In the genomic region with DNA sequence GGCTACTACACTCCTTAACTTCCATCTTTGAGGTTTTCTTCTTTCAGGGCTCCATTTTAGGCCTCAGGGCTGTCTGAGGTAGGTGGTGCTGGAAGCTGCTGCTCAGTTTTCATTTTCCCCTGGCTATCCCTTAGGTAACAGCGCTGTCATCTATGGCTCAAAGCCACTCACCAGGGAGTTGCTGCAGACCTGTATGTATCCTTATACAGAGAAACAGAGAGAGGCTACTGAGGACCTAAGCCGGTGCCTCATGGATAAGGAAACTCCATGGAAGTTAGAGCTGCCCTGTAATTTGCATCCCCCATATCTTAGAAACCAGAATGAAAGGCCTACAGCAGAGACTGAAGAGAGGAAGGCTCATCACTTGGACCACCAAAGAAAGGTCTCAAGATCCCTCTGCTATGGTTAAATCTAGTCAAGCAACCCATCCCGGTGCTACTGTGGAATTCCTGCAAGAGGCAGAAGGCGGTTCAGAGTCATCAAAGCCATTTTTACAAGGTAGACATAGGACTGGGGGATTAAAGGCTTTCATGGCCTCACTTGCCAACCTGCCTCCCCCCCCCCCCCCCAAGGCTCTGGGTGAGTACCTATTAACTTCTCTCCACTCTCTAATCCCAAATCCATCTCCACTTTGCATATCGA, we compare ENCODE assay signal across 8 mouse cellular contexts. TPM values are rescaled to one million over a fixed set of nuclear protein-coding genes. Genes with fewer than 3 reads are reported as not detected.
DNase-seq lines count a peak whose midpoint lies in the region; ATAC-seq and TF ChIP-seq lines count a peak whose summit lies in the region.

No protein-coding gene starts in this region.

- no peak for TF ChIP-seq CTCF in layer of hippocampus, adult 2 months (conservative IDR thresholded peaks at IDR 0.05)

- DNase-seq in layer of hippocampus, adult 2 months (ENCODE audit: low spot score in 2 of 2), result peak in 1 of 2 experiments; percentile 9
- no peak for DNase-seq in layer of hippocampus, adult 18-20 months (ENCODE audit: low spot score in 2 of 2)
- DNase-seq in embryonic facial prominence, embryonic 14.5 days (ENCODE audit: low spot score), result no peak
- DNase-seq in adrenal gland, postnatal 36 days, result no peak
- no peak for DNase-seq in gastrocnemius, postnatal 10 days

- H3K4me3 ChIP-seq in layer of hippocampus, adult 2 months, result peak overlapping the region; percentile 84
- peak overlapping the region; percentile 81 for H3K4me3 ChIP-seq in embryonic facial prominence, embryonic 14.5 days (ENCODE audit: low read depth, low read length)
- peak overlapping the region; percentile 80 for H3K4me3 ChIP-seq in intestine, embryonic 16.5 days (ENCODE audit: low read length)
- H3K4me3 ChIP-seq in neural tube, embryonic 13.5 days, result peak overlapping the region; percentile 72

- H3K9ac ChIP-seq in embryonic facial prominence, embryonic 14.5 days (ENCODE audit: low read depth, low read length), result peak overlapping the region; percentile 89
- peak overlapping the region; percentile 90 for H3K9ac ChIP-seq in intestine, embryonic 16.5 days (ENCODE audit: low read depth, low read length)
- H3K9ac ChIP-seq in neural tube, embryonic 13.5 days, result peak overlapping the region; percentile 60

- peak overlapping the region; percentile 92 for H3K27ac ChIP-seq in layer of hippocampus, adult 2 months
- H3K27ac ChIP-seq in embryonic facial prominence, embryonic 14.5 days (replicated peaks; ENCODE audit: low read depth, low read length), result no peak overlapping the region; the same call in 1 of the 2 replicates
- H3K27ac ChIP-seq in intestine, embryonic 16.5 days (ENCODE audit: low read length), result peak overlapping the region; percentile 79
- peak overlapping the region; percentile 94; the same call in 1 of the 2 replicates for H3K27ac ChIP-seq in neural tube, embryonic 13.5 days (replicated peaks)

- 66% methylated on average over 5 of the region's 5 CpGs for WGBS in embryonic facial prominence, embryonic 14.5 days
- WGBS in intestine, embryonic 16.5 days, result 67% methylated on average over 5 of the region's 5 CpGs
- 85% methylated on average over 5 of the region's 5 CpGs for WGBS in neural tube, embryonic 13.5 days

- no peaks in the 10 kb centered on the region for H3K27me3 ChIP-seq in embryonic facial prominence, embryonic 14.5 days (replicated peaks; ENCODE audit: control insufficient read depth, insufficient read depth, low read length)
- H3K27me3 ChIP-seq in intestine, embryonic 16.5 days (replicated peaks; ENCODE audit: control insufficient read depth, insufficient read depth, low read length), result no peaks in the 10 kb centered on the region
- no peaks in the 10 kb centered on the region for H3K27me3 ChIP-seq in neural tube, embryonic 13.5 days

- no peaks in the 10 kb centered on the region for H3K9me3 ChIP-seq in embryonic facial prominence, embryonic 14.5 days (ENCODE audit: control insufficient read depth, low read length)
- no peaks in the 10 kb centered on the region for H3K9me3 ChIP-seq in intestine, embryonic 16.5 days (ENCODE audit: control insufficient read depth, low read length)
- H3K9me3 ChIP-seq in neural tube, embryonic 13.5 days, result no peaks in the 10 kb centered on the region

- H3K4me2 ChIP-seq in embryonic facial prominence, embryonic 14.5 days (ENCODE audit: low read depth, low read length), result peak overlapping the region; percentile 94
- H3K4me2 ChIP-seq in intestine, embryonic 16.5 days (ENCODE audit: low read depth, low read length), result peak overlapping the region; percentile 86
- H3K4me2 ChIP-seq in neural tube, embryonic 13.5 days, result peak overlapping the region; percentile 82

- ATAC-seq in embryonic facial prominence, embryonic 14.5 days (ENCODE audit: low read depth), result no peak
- no peak for ATAC-seq in intestine, embryonic 16.5 days
- no peak for ATAC-seq in neural tube, embryonic 13.5 days (ENCODE audit: low read depth)
- no peak for ATAC-seq in activated CD4-positive, CD25-positive, alpha-beta regulatory T cell, adult 4 months

- peaks cover 18% of the 10 kb centered on the region for H3K36me3 ChIP-seq in embryonic facial prominence, embryonic 14.5 days (ENCODE audit: control insufficient read depth, insufficient read depth, low read length)
- H3K36me3 ChIP-seq in intestine, embryonic 16.5 days (ENCODE audit: control insufficient read depth, insufficient read depth, low read length), result no peaks in the 10 kb centered on the region
- peaks cover 26% of the 10 kb centered on the region for H3K36me3 ChIP-seq in neural tube, embryonic 13.5 days

- peaks cover 10% of the 10 kb centered on the region for H3K4me1 ChIP-seq in embryonic facial prominence, embryonic 14.5 days (ENCODE audit: control insufficient read depth, insufficient read depth, low read length)
- H3K4me1 ChIP-seq in intestine, embryonic 16.5 days (ENCODE audit: control insufficient read depth, insufficient read depth, low read length), result peaks cover 22% of the 10 kb centered on the region
- peaks cover 52% of the 10 kb centered on the region for H3K4me1 ChIP-seq in neural tube, embryonic 13.5 days (replicated peaks)

RNA-seq across cellular contexts. Expression of a gene that starts 4.4 kb away (rescaled TPM):
- 10 to 100 TPM; 68.2 to 73.8 TPM for total RNA-seq in layer of hippocampus, adult 2 months (2021)
- 10 to 100 TPM; 54.2 to 63.3 TPM for total RNA-seq in layer of hippocampus, adult 18-20 months (2021)
- polyA plus RNA-seq in embryonic facial prominence, embryonic 14.5 days (2014; fragmentation: Nextera tagmentation; extraction: Ambion mirVana), result 45.2 and 49.3 TPM in 2 replicates
- 75.0 and 78.0 TPM in 2 replicates for polyA plus RNA-seq in intestine, embryonic 16.5 days (2015; fragmentation: Nextera tagmentation; extraction: Ambion mirVana)
- 67.4 and 73.6 TPM in 2 replicates for polyA plus RNA-seq in neural tube, embryonic 13.5 days (2015; fragmentation: Nextera tagmentation; extraction: Ambion mirVana)
- 10 to 100 TPM; 77.0 to 79.8 TPM for total RNA-seq in adrenal gland, postnatal 36 days (2021)
- total RNA-seq in gastrocnemius, postnatal 10 days (2021), result 10 to 100 TPM; 36.5 to 43.5 TPM
- polyA plus RNA-seq in activated CD4-positive, CD25-positive, alpha-beta regulatory T cell, adult 4 months (2017; shearing (Covaris generic)), result 100 to 1,000 TPM; 111 to 136 TPM

RNA-seq across cellular contexts. Expression of a gene that starts 11.4 kb away (rescaled TPM):
- 10 to 100 TPM; 57.2 to 57.3 TPM for total RNA-seq in layer of hippocampus, adult 2 months (2021)
- 10 to 100 TPM; 60.9 to 61.6 TPM for total RNA-seq in layer of hippocampus, adult 18-20 months (2021)
- polyA plus RNA-seq in embryonic facial prominence, embryonic 14.5 days (2014; fragmentation: Nextera tagmentation; extraction: Ambion mirVana), result 57.4 and 61.7 TPM in 2 replicates
- 52.2 and 52.7 TPM in 2 replicates for polyA plus RNA-seq in intestine, embryonic 16.5 days (2015; fragmentation: Nextera tagmentation; extraction: Ambion mirVana)
- polyA plus RNA-seq in neural tube, embryonic 13.5 days (2015; fragmentation: Nextera tagmentation; extraction: Ambion mirVana), result 63.1 and 65.6 TPM in 2 replicates
- 10 to 100 TPM; 61.8 to 66.9 TPM for total RNA-seq in adrenal gland, postnatal 36 days (2021)
- 10 to 100 TPM; 26.7 to 33.4 TPM for total RNA-seq in gastrocnemius, postnatal 10 days (2021)
- 10 to 100 TPM; 69.3 to 69.5 TPM for polyA plus RNA-seq in activated CD4-positive, CD25-positive, alpha-beta regulatory T cell, adult 4 months (2017; shearing (Covaris generic))

RNA-seq across cellular contexts. Expression of a gene that starts 12.4 kb away (rescaled TPM):
- 100 to 1,000 TPM; 102 to 103 TPM for total RNA-seq in layer of hippocampus, adult 2 months (2021)
- 10 to 100 TPM; 81.0 to 88.4 TPM for total RNA-seq in layer of hippocampus, adult 18-20 months (2021)
- 42.0 and 46.5 TPM in 2 replicates for polyA plus RNA-seq in embryonic facial prominence, embryonic 14.5 days (2014; fragmentation: Nextera tagmentation; extraction: Ambion mirVana)
- 20.5 and 20.9 TPM in 2 replicates for polyA plus RNA-seq in intestine, embryonic 16.5 days (2015; fragmentation: Nextera tagmentation; extraction: Ambion mirVana)
- polyA plus RNA-seq in neural tube, embryonic 13.5 days (2015; fragmentation: Nextera tagmentation; extraction: Ambion mirVana), result 78.7 and 81.3 TPM in 2 replicates
- 10 to 100 TPM; 43.1 to 61.3 TPM for total RNA-seq in adrenal gland, postnatal 36 days (2021)
- total RNA-seq in gastrocnemius, postnatal 10 days (2021), result 10 to 100 TPM; 28.4 to 32.4 TPM
- polyA plus RNA-seq in activated CD4-positive, CD25-positive, alpha-beta regulatory T cell, adult 4 months (2017; shearing (Covaris generic)), result 10 to 100 TPM; 20.3 to 26.9 TPM

RNA-seq across cellular contexts. Expression of a gene that starts 18.8 kb away (rescaled TPM):
- total RNA-seq in layer of hippocampus, adult 2 months (2021), result 10 to 100 TPM; 11.9 to 12.2 TPM
- total RNA-seq in layer of hippocampus, adult 18-20 months (2021), result 10 to 100 TPM; 12.0 to 13.2 TPM
- polyA plus RNA-seq in embryonic facial prominence, embryonic 14.5 days (2014; fragmentation: Nextera tagmentation; extraction: Ambion mirVana), result 13.1 and 13.2 TPM in 2 replicates
- 23.9 TPM in 2 replicates for polyA plus RNA-seq in intestine, embryonic 16.5 days (2015; fragmentation: Nextera tagmentation; extraction: Ambion mirVana)
- 146 and 157 TPM in 2 replicates for polyA plus RNA-seq in neural tube, embryonic 13.5 days (2015; fragmentation: Nextera tagmentation; extraction: Ambion mirVana)
- total RNA-seq in adrenal gland, postnatal 36 days (2021), result 10 to 100 TPM; 13.8 to 14.7 TPM
- 1 to 10 TPM in 1 of 2 experiments, under 1 TPM in 1; 0.85 to 1.2 TPM for total RNA-seq in gastrocnemius, postnatal 10 days (2021)
- 10 to 100 TPM in 1 of 2 experiments, 1 to 10 TPM in 1; 8.7 to 12.5 TPM for polyA plus RNA-seq in activated CD4-positive, CD25-positive, alpha-beta regulatory T cell, adult 4 months (2017; shearing (Covaris generic))

RNA-seq across cellular contexts. Expression of a gene that starts 60.0 kb away (rescaled TPM):
- total RNA-seq in layer of hippocampus, adult 2 months (2021), result 100 to 1,000 TPM; 259 to 279 TPM
- 100 to 1,000 TPM; 274 to 282 TPM for total RNA-seq in layer of hippocampus, adult 18-20 months (2021)
- 80.4 and 84.2 TPM in 2 replicates for polyA plus RNA-seq in embryonic facial prominence, embryonic 14.5 days (2014; fragmentation: Nextera tagmentation; extraction: Ambion mirVana)
- 73.5 and 74.1 TPM in 2 replicates for polyA plus RNA-seq in intestine, embryonic 16.5 days (2015; fragmentation: Nextera tagmentation; extraction: Ambion mirVana)
- 192 and 214 TPM in 2 replicates for polyA plus RNA-seq in neural tube, embryonic 13.5 days (2015; fragmentation: Nextera tagmentation; extraction: Ambion mirVana)
- 10 to 100 TPM; 92.9 to 93.7 TPM for total RNA-seq in adrenal gland, postnatal 36 days (2021)
- 10 to 100 TPM; 67.5 to 70.1 TPM for total RNA-seq in gastrocnemius, postnatal 10 days (2021)
- 10 to 100 TPM; 36.9 to 37.1 TPM for polyA plus RNA-seq in activated CD4-positive, CD25-positive, alpha-beta regulatory T cell, adult 4 months (2017; shearing (Covaris generic))
